Mouse (Mus musculus) thymus, postnatal 0 days (tissue): ENCODE data around the gene Gm49393. TPM values are rescaled to one million over a fixed set of nuclear protein-coding genes. Genes with fewer than 3 reads are reported as not detected.

ENCODE experiments used
- DNase-seq: peaks from one replicate; pipeline ENCODE4 v3.0.0-alpha.2; 2015; ENCODE audit warnings: low spot score
- polyA plus RNA-seq: library from polyadenylated mRNA; unstranded; fragments of >200 nt; fragmentation: Nextera tagmentation; extraction: Ambion mirVana; gene quantifications from 2 replicates; pipeline ENCODE4 v1.2.1, GENCODE M21; 2015

Gene Gm49393
- polyA plus RNA-seq, 1 experiment from 2014 or later: not detected

- no peak for DNase-seq
Measured at GRCm38 (mm10) chr13:60809690-60810089, 125.7 kb downstream of the Gm49393 start.

Other genes starting within 250 kb of the Gm49393 start
- not detected in 2 replicates for gene BC051665, start 149.2 kb downstream of the Gm49393 start, polyA plus RNA-seq
- gene Ctsll3, start 132.7 kb downstream of the Gm49393 start, polyA plus RNA-seq: not detected in 2 replicates
- gene 4930486L24Rik, start 71.1 kb downstream of the Gm49393 start, polyA plus RNA-seq: 6.8 and 7.1 TPM in 2 replicates
- 0.61 TPM in 1 of 2 replicates, not detected in the other for gene Gm49392, start 38.7 kb downstream of the Gm49393 start, polyA plus RNA-seq
- 1.0 and 1.6 TPM in 2 replicates for gene Ctla2b, start 38.1 kb downstream of the Gm49393 start, polyA plus RNA-seq
- not detected in 2 replicates for gene Tpbpb, start 30.7 kb downstream of the Gm49393 start, polyA plus RNA-seq
- gene Gm49391, start 981 bp upstream of the Gm49393 start, polyA plus RNA-seq: 0.82 and 1.3 TPM in 2 replicates
- gene Ctla2a, start 1.0 kb upstream of the Gm49393 start, polyA plus RNA-seq: 37.3 and 38.9 TPM in 2 replicates
- not detected in 2 replicates for gene Tpbpa, start 6.4 kb upstream of the Gm49393 start, polyA plus RNA-seq
- gene Ctsj, start 70.4 kb upstream of the Gm49393 start, polyA plus RNA-seq: not detected in 2 replicates
- not detected in 2 replicates for gene Ctsq, start 105.0 kb upstream of the Gm49393 start, polyA plus RNA-seq
- gene Ctsr, start 228.7 kb upstream of the Gm49393 start, polyA plus RNA-seq: not detected in 2 replicates